Mouse (Mus musculus) left cerebral cortex, adult 8-10 months (tissue): ENCODE measurements around the gene Igf1r. TPM values are rescaled to one million over a fixed set of nuclear protein-coding genes. Genes with fewer than 3 reads are reported as not detected.

ENCODE experiments used
- DNase-seq, 2 experiments: peaks; one replicate each; pipeline ENCODE4 v3.0.0; 2022; ENCODE audit warnings: low spot score in 2 of 2
- total RNA-seq, 4 experiments: library from RNA; stranded (reverse); gene quantifications; 2 replicates each; pipeline ENCODE4 v1.2.4; 2022

The Igf1r gene
- total RNA-seq, 4 experiments from 2014 or later: 43.3 to 49.3 (median 44.0) TPM

- no peak for DNase-seq
Measured at GRCm38 (mm10) chr7:68224006-68224405, 271.4 kb downstream of the Igf1r start.

- peak in 1 of 2 experiments; percentile 66 for DNase-seq
Measured at GRCm38 (mm10) chr7:68225427-68226054, 272.9 kb downstream of the Igf1r start.

- DNase-seq: no peak
Measured at GRCm38 (mm10) chr7:68227021-68227420, 274.4 kb downstream of the Igf1r start.

- no peak for DNase-seq
Measured at GRCm38 (mm10) chr7:68227621-68228020, 275.0 kb downstream of the Igf1r start.

GRCm38 (mm10) chr7:68228491-68228890, 275.9 kb downstream of the Igf1r start:
- no peak for DNase-seq

GRCm38 (mm10) chr7:68230831-68231230, 278.2 kb downstream of the Igf1r start:
- no peak for DNase-seq

- no peak for DNase-seq
Measured at GRCm38 (mm10) chr7:68232521-68232920, 279.9 kb downstream of the Igf1r start.

- DNase-seq: no peak
Measured at GRCm38 (mm10) chr7:68233619-68234223, 281.1 kb downstream of the Igf1r start.

- no peak for DNase-seq
Measured at GRCm38 (mm10) chr7:68236817-68237216, 284.2 kb downstream of the Igf1r start.

- no peak for DNase-seq
Measured at GRCm38 (mm10) chr7:68239220-68239827, 286.7 kb downstream of the Igf1r start.

- DNase-seq: no peak
Measured at GRCm38 (mm10) chr7:68241205-68241604, 288.6 kb downstream of the Igf1r start.

- no peak for DNase-seq
Measured at GRCm38 (mm10) chr7:68245681-68246080, 293.1 kb downstream of the Igf1r start.

- no peak for DNase-seq
Measured at GRCm38 (mm10) chr7:68246249-68246648, 293.6 kb downstream of the Igf1r start.

GRCm38 (mm10) chr7:68250411-68250810, 297.8 kb downstream of the Igf1r start:
- DNase-seq: no peak

- no peak for DNase-seq
Measured at GRCm38 (mm10) chr7:68250902-68251301, 298.3 kb downstream of the Igf1r start.

GRCm38 (mm10) chr7:68257767-68258166, 305.1 kb downstream of the Igf1r start:
- DNase-seq: no peak

GRCm38 (mm10) chr7:68258326-68259150, 305.9 kb downstream of the Igf1r start:
- DNase-seq: no peak

GRCm38 (mm10) chr7:68259523-68260081, 307.0 kb downstream of the Igf1r start:
- no peak for DNase-seq

- no peak for DNase-seq
Measured at GRCm38 (mm10) chr7:68262612-68263200, 310.1 kb downstream of the Igf1r start.

GRCm38 (mm10) chr7:68263346-68264027, 310.9 kb downstream of the Igf1r start:
- DNase-seq: no peak

- DNase-seq: peak in 1 of 2 experiments; percentile 12
Measured at GRCm38 (mm10) chr7:68264028-68264453, 311.4 kb downstream of the Igf1r start, which contains the start of gene Pgpep1l. TSS of gene Pgpep1l (minus strand) at chr7:68264233.
